Mouse (Mus musculus): Measurements from ENCODE around the gene Gpr88. TPM values are rescaled to one million over a fixed set of nuclear protein-coding genes. Genes with fewer than 3 reads are reported as not detected.

Gpr88 gene
- polyA plus RNA-seq, 1 experiment, result not detected

- TF ChIP-seq TCF12 (IDR thresholded peaks at IDR 0.05; ENCODE audit: insufficient read depth, poor library complexity, severe bottlenecking), result no peak
- no peak for TF ChIP-seq E2F4 (IDR thresholded peaks at IDR 0.05; ENCODE audit: insufficient read depth)
- no peak for TF ChIP-seq TCF3 (IDR thresholded peaks at IDR 0.05; ENCODE audit: insufficient read length, low read depth)
- H3K36me3 ChIP-seq (ENCODE audit: control insufficient read depth, insufficient read depth), result no peaks in the 10 kb centered on the region
- no peak overlapping the region for H3K4me2 ChIP-seq (ENCODE audit: low read depth)
- no peak overlapping the region for H3K4me3 ChIP-seq
- H3ac ChIP-seq (ENCODE audit: control insufficient read depth, insufficient read length), result no peak overlapping the region
- H3K27me3 ChIP-seq (ENCODE audit: control insufficient read depth, insufficient read depth, insufficient read length), result no peaks in the 10 kb centered on the region
- H3K79me2 ChIP-seq (ENCODE audit: control insufficient read depth, insufficient read depth), result no peaks in the 10 kb centered on the region
Observed at GRCm38 (mm10) chr3:116284735-116285134, 31.4 kb upstream of the Gpr88 start.

- H3K27me3 ChIP-seq (ENCODE audit: control insufficient read depth, insufficient read depth, insufficient read length), result no peaks in the 10 kb centered on the region
- H3K4me3 ChIP-seq, result no peak overlapping the region
- H3ac ChIP-seq (ENCODE audit: control insufficient read depth, insufficient read length), result no peak overlapping the region
- TF ChIP-seq TCF3 (IDR thresholded peaks at IDR 0.05; ENCODE audit: insufficient read length, low read depth) (no peak), POLR2A (IDR thresholded peaks at IDR 0.05; ENCODE audit: insufficient read length, low read depth) (no peak), MYOG (IDR thresholded peaks at IDR 0.05; ENCODE audit: control insufficient read depth in 1 of 3, insufficient read depth in 1 of 3, insufficient read length in 2 of 3, low read depth in 2 of 3) (no peak), TCF12 (IDR thresholded peaks at IDR 0.05; ENCODE audit: insufficient read depth, poor library complexity, severe bottlenecking) (no peak), POLR2AphosphoS2 (IDR thresholded peaks at IDR 0.05; ENCODE audit: insufficient read length, low read depth) (no peak), CEBPB (IDR thresholded peaks at IDR 0.05; ENCODE audit: insufficient read depth, poor library complexity, severe bottlenecking) (no peak), E2F4 (IDR thresholded peaks at IDR 0.05; ENCODE audit: insufficient read depth) (no peak), MYOD1 (IDR thresholded peaks at IDR 0.05; ENCODE audit: control insufficient read depth in 1 of 3, insufficient read length in 2 of 3, low read depth in 2 of 3) (no peak), USF1 (IDR thresholded peaks at IDR 0.05; ENCODE audit: low read depth) (no peak), MAX (IDR thresholded peaks at IDR 0.05; ENCODE audit: low read depth) (no peak), REST (IDR thresholded peaks at IDR 0.05; ENCODE audit: insufficient read depth, insufficient read length) (no peak), SRF (IDR thresholded peaks at IDR 0.05; ENCODE audit: control insufficient read depth, insufficient read length, low read depth) (no peak)
- H3K36me3 ChIP-seq (ENCODE audit: control insufficient read depth, insufficient read depth), result no peaks in the 10 kb centered on the region
- no peaks in the 10 kb centered on the region for H3K79me2 ChIP-seq (ENCODE audit: control insufficient read depth, insufficient read depth)
- no peak overlapping the region for H3K4me2 ChIP-seq (ENCODE audit: low read depth)
Observed at GRCm38 (mm10) chr3:116283996-116284395, 30.7 kb upstream of the Gpr88 start.

- Histone ChIP-seq H3K4me2 (ENCODE audit: low read depth) (no peak overlapping the region), H3K4me3 (no peak overlapping the region), H3K27me3 (ENCODE audit: control insufficient read depth, insufficient read depth, insufficient read length) (no peaks in the 10 kb centered on the region), H3ac (ENCODE audit: control insufficient read depth, insufficient read length) (no peak overlapping the region), H3K36me3 (ENCODE audit: control insufficient read depth, insufficient read depth) (no peaks in the 10 kb centered on the region), H3K79me2 (ENCODE audit: control insufficient read depth, insufficient read depth) (no peaks in the 10 kb centered on the region)
- TF ChIP-seq POLR2AphosphoS2 (IDR thresholded peaks at IDR 0.05; ENCODE audit: insufficient read length, low read depth) (no peak), MYOD1 (IDR thresholded peaks at IDR 0.05; ENCODE audit: control insufficient read depth in 1 of 3, insufficient read length in 2 of 3, low read depth in 2 of 3) (no peak), CEBPB (IDR thresholded peaks at IDR 0.05; ENCODE audit: insufficient read depth, poor library complexity, severe bottlenecking) (no peak), MAX (IDR thresholded peaks at IDR 0.05; ENCODE audit: low read depth) (no peak), REST (IDR thresholded peaks at IDR 0.05; ENCODE audit: insufficient read depth, insufficient read length) (no peak), TCF3 (IDR thresholded peaks at IDR 0.05; ENCODE audit: insufficient read length, low read depth) (no peak), USF1 (IDR thresholded peaks at IDR 0.05; ENCODE audit: low read depth) (no peak), SRF (IDR thresholded peaks at IDR 0.05; ENCODE audit: control insufficient read depth, insufficient read length, low read depth) (no peak), E2F4 (IDR thresholded peaks at IDR 0.05; ENCODE audit: insufficient read depth) (no peak)
Observed at GRCm38 (mm10) chr3:116281663-116282062, 28.4 kb upstream of the Gpr88 start.

GRCm38 (mm10) chr3:116277146-116277545 lies 23.8 kb upstream of the Gpr88 start:
- TF ChIP-seq TCF3 (IDR thresholded peaks at IDR 0.05; ENCODE audit: insufficient read length, low read depth), result no peak
- TF ChIP-seq POLR2AphosphoS2 (IDR thresholded peaks at IDR 0.05; ENCODE audit: insufficient read length, low read depth), result no peak
- no peak for TF ChIP-seq REST (IDR thresholded peaks at IDR 0.05; ENCODE audit: insufficient read depth, insufficient read length)
- TF ChIP-seq USF1 (IDR thresholded peaks at IDR 0.05; ENCODE audit: low read depth), result no peak
- TF ChIP-seq TCF12 (IDR thresholded peaks at IDR 0.05; ENCODE audit: insufficient read depth, poor library complexity, severe bottlenecking), result no peak
- no peak for TF ChIP-seq MYOD1 (IDR thresholded peaks at IDR 0.05; ENCODE audit: control insufficient read depth in 1 of 3, insufficient read length in 2 of 3, low read depth in 2 of 3)
- TF ChIP-seq SRF (IDR thresholded peaks at IDR 0.05; ENCODE audit: control insufficient read depth, insufficient read length, low read depth), result no peak
- no peak for TF ChIP-seq POLR2A (IDR thresholded peaks at IDR 0.05; ENCODE audit: insufficient read length, low read depth)
- TF ChIP-seq MAX (IDR thresholded peaks at IDR 0.05; ENCODE audit: low read depth), result no peak
- no peak for TF ChIP-seq CEBPB (IDR thresholded peaks at IDR 0.05; ENCODE audit: insufficient read depth, poor library complexity, severe bottlenecking)
- Histone ChIP-seq H3ac (ENCODE audit: control insufficient read depth, insufficient read length) (no peak overlapping the region), H3K36me3 (ENCODE audit: control insufficient read depth, insufficient read depth) (no peaks in the 10 kb centered on the region), H3K79me2 (ENCODE audit: control insufficient read depth, insufficient read depth) (no peaks in the 10 kb centered on the region), H3K27me3 (ENCODE audit: control insufficient read depth, insufficient read depth, insufficient read length) (no peaks in the 10 kb centered on the region), H3K4me2 (ENCODE audit: low read depth) (no peak overlapping the region), H3K4me3 (no peak overlapping the region)

GRCm38 (mm10) chr3:116271679-116272078 lies 18.4 kb upstream of the Gpr88 start:
- Histone ChIP-seq H3ac (ENCODE audit: control insufficient read depth, insufficient read length) (no peak overlapping the region), H3K27me3 (ENCODE audit: control insufficient read depth, insufficient read depth, insufficient read length) (no peaks in the 10 kb centered on the region), H3K36me3 (ENCODE audit: control insufficient read depth, insufficient read depth) (no peaks in the 10 kb centered on the region), H3K4me2 (ENCODE audit: low read depth) (no peak overlapping the region), H3K79me2 (ENCODE audit: control insufficient read depth, insufficient read depth) (no peaks in the 10 kb centered on the region), H3K4me3 (no peak overlapping the region)
- TF ChIP-seq TCF12 (IDR thresholded peaks at IDR 0.05; ENCODE audit: insufficient read depth, poor library complexity, severe bottlenecking) (no peak), MYOG (IDR thresholded peaks at IDR 0.05; ENCODE audit: control insufficient read depth in 1 of 3, insufficient read depth in 1 of 3, insufficient read length in 2 of 3, low read depth in 2 of 3) (no peak), TCF3 (IDR thresholded peaks at IDR 0.05; ENCODE audit: insufficient read length, low read depth) (no peak), CEBPB (IDR thresholded peaks at IDR 0.05; ENCODE audit: insufficient read depth, poor library complexity, severe bottlenecking) (no peak), SRF (IDR thresholded peaks at IDR 0.05; ENCODE audit: control insufficient read depth, insufficient read length, low read depth) (no peak), E2F4 (IDR thresholded peaks at IDR 0.05; ENCODE audit: insufficient read depth) (no peak), REST (IDR thresholded peaks at IDR 0.05; ENCODE audit: insufficient read depth, insufficient read length) (no peak), MYOD1 (IDR thresholded peaks at IDR 0.05; ENCODE audit: control insufficient read depth in 1 of 3, insufficient read length in 2 of 3, low read depth in 2 of 3) (no peak), POLR2A (IDR thresholded peaks at IDR 0.05; ENCODE audit: insufficient read length, low read depth) (no peak), MAX (IDR thresholded peaks at IDR 0.05; ENCODE audit: low read depth) (no peak), POLR2AphosphoS2 (IDR thresholded peaks at IDR 0.05; ENCODE audit: insufficient read length, low read depth) (no peak), USF1 (IDR thresholded peaks at IDR 0.05; ENCODE audit: low read depth) (no peak)
